Mouse (Mus musculus): ENCODE measurements at regions not wholly inside any gene's neighbourhood (a gene's known extent, or its start where the extent isn't known, plus 50 kb on each side); places are given as distances from the start of the nearest gene placed in this dataset.
"Not testable (repeated sequence)": the region's sequence is repeated elsewhere in the genome, so short reads cannot be mapped to it uniquely, and the experiment has no call there.

DNA sequence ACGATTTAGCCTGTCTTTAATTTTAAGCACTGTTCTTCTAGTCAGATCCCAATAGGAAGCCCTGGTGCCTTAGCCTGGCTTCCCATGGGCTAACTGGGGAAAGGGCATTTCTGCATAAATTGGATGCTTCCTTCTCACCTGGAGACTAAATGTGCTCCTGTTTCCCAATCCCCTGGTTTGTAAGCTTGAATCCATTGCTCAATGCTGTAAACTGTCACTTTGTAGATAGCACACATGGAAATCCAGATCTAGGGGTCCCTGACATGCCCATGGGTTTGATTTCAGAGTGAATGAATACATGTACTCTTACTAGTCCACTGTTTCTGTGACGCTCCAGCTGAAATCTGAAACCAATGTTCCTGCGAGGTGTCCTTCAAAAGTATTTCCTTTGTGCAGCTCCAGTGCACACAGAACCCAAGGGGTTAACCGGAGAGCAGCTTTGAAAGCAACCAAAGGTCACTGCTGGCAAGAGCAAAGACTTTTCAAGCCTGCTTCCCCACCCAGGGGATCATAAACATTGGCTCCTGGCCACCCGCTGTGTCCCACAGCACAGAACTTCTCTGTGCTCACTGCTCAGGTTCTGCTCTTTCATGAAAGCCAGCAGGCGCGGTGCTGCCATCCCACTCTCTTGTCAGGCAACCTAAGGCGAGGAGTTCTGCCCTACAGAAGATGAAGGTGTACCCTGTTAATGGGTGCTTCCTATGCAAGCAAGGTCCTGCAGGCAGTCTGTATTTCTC lies 188.0 kb upstream of the Vmn1r3 start:
- not testable (repeated sequence) for TF ChIP-seq CTCF (IDR thresholded peaks at IDR 0.05; ENCODE audit: low read depth, low read length); EP300 (IDR thresholded peaks at IDR 0.05; ENCODE audit: insufficient read depth, low read depth, low read length)

Measured in ES-Bruce4 (cell line).